Mouse (Mus musculus) liver, adult 2 months (tissue): Measurements from ENCODE around the gene Nxf1. TPM values are rescaled to one million over a fixed set of nuclear protein-coding genes. Genes with fewer than 3 reads are reported as not detected.
"Not testable (repeated sequence)": the region's sequence is repeated elsewhere in the genome, so short reads cannot be mapped to it uniquely, and the experiment has no call there.

ENCODE experiments used
- DNase-seq: peaks from one replicate; pipeline ENCODE4 v3.0.0-alpha.2; 2011; ENCODE audit warnings: low read depth, low spot score; ENCODE audit errors: extremely low read depth
- H3K27ac ChIP-seq: fragments of 200-500 bp; replicated peaks from 2 replicates; pipeline ENCODE4 v1.5.1; 2012; ENCODE audit warnings: low read depth, mild to moderate bottlenecking, control low read depth, inconsistent platforms, low read length; ENCODE audit not compliant: insufficient read depth
- H3K27me3 ChIP-seq: fragments of 200-500 bp; 2 replicates; pipeline ENCODE4 v1.6.1; 2012; ENCODE audit warnings: mild to moderate bottlenecking, moderate library complexity, low read length, inconsistent platforms; ENCODE audit not compliant: control insufficient read depth, insufficient read depth
- H3K36me3 ChIP-seq: fragments of 200-500 bp; 2 replicates; pipeline ENCODE4 v1.6.1; 2012; ENCODE audit warnings: low read length, inconsistent platforms; ENCODE audit not compliant: control insufficient read depth, insufficient read depth
- H3K4me1 ChIP-seq: fragments of 200-500 bp; 2 replicates; pipeline ENCODE4 v1.6.1; 2011; ENCODE audit warnings: low read length; ENCODE audit not compliant: control insufficient read depth, insufficient read depth
- H3K4me3 ChIP-seq: fragments of 200-500 bp; 2 replicates; pipeline ENCODE4 v1.5.1; 2011; ENCODE audit warnings: low read depth, mild to moderate bottlenecking, control low read depth, low read length, moderate library complexity; ENCODE audit not compliant: insufficient read depth
- H3K79me2 ChIP-seq: fragments of 200-500 bp; 2 replicates; pipeline ENCODE4 v1.6.1; 2012; ENCODE audit warnings: inconsistent platforms, mild to moderate bottlenecking, low read length, moderate library complexity; ENCODE audit not compliant: control insufficient read depth, insufficient read depth
- H3K9ac ChIP-seq: fragments of 200-500 bp; 2 replicates; pipeline ENCODE4 v1.6.1; 2012; ENCODE audit warnings: low read depth, mild to moderate bottlenecking, control low read depth, inconsistent platforms, low read length
- CTCF ChIP-seq: fragments of 200-500 bp; IDR thresholded peaks from 2 replicates; pipeline ENCODE4 v1.5.1; 2011; ENCODE audit warnings: low read depth, low read length, control low read depth
- POLR2A ChIP-seq: fragments of 200-500 bp; IDR thresholded peaks from 2 replicates; pipeline ENCODE4 v1.6.1; 2011; ENCODE audit warnings: low read length, control low read depth; ENCODE audit not compliant: insufficient read depth; ENCODE audit errors: extremely low read depth
- WGBS: fragments of 180-500 bp; shearing (Covaris S2); methylation state at CpG from one replicate; pipeline ENCODE4 v1.1.7; 2018; 5-methylcytosine and 5-hydroxymethylcytosine counted together
- polyA plus RNA-seq: library from polyadenylated mRNA; depleted of rRNA; stranded (reverse); fragments of >200 nt; gene quantifications from 2 replicates; pipeline ENCODE4 v1.2.3, GENCODE M21; 2012
- total RNA-seq: library from RNA; depleted of rRNA; stranded (reverse); fragments of >200 nt; gene quantifications from 2 replicates; pipeline ENCODE4 v1.2.3, GENCODE M21; 2014

The Nxf1 gene
- total and polyA plus RNA-seq, 2 experiments, result 16.2 to 43.1 TPM

DNA sequence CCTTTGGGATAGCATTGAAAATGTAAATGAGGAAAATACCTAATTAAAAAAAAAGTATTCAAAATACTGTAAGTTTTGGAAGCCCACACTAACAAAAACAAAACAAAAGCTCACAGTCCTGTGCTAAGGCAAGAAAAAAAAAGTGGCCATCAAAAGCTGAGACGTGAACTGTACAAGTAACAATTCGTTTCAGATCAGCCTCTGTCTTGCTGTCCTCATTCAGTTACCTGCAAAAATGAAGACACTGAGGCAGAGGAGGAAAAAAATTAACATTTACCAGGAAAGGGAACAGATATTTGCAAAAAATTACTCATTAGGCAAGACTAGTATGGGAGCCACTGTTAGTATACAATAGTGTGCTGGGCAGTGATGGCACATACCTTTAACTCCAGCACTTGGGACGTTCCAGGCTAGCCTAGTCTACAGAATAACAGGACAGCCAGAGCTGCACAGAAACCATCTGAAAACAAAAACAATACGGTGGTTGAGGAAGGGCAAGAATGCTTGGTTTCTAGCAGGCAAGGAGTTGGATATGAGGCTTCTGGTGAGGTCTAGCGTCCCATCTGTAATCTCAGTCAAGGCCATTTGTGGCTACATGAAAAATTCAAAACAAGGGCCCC is 29.3 kb upstream of the Nxf1 start:
- DNase-seq, result no peak
- no peak overlapping the region for H3K27ac ChIP-seq
- TF ChIP-seq POLR2A, result no peak
- TF ChIP-seq CTCF, result no peak
- H3K27me3 ChIP-seq, result no peaks in the 10 kb centered on the region
- H3K4me1 ChIP-seq, result peaks cover 4% of the 10 kb centered on the region; the same call in 1 of the 2 replicates
- no peak overlapping the region for H3K9ac ChIP-seq
- H3K36me3 ChIP-seq, result peaks cover 31% of the 10 kb centered on the region
- no peaks in the 10 kb centered on the region for H3K79me2 ChIP-seq
- H3K4me3 ChIP-seq, result no peak overlapping the region
- 61% methylated on average over 5 of the region's 5 CpGs for whole genome bisulfite sequencing

- not testable (repeated sequence) for H3K4me1 ChIP-seq, H3K79me2 ChIP-seq, H3K27ac ChIP-seq, H3K4me3 ChIP-seq, H3K27me3 ChIP-seq, H3K9ac ChIP-seq, DNase-seq
- peaks cover 31% of the 10 kb centered on the region for H3K36me3 ChIP-seq
- 51% methylated on average over 3 of the region's 3 CpGs for WGBS
Observed at GRCm38 (mm10) chr19:8728335-8729099, 28.4 kb upstream of the Nxf1 start.

DNA sequence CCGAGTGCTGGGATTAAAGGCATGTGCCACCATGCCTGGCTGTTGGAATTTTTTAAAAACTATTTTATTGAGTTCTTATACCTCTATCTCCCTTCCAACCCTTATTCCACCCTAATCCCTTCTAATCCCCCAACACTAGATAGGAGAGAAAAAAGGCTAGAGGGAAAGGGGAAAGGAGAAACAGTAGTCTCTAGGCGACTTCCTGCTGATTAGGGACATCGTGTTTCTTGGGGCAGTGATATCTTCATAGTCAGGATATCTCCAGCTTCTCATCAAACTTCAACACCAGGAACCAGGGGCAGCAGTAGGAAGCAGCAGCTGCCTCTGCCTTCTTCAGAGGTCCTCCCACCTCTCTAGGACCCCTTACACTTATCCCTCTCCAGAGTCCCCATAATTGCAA is 22.5 kb upstream of the Nxf1 start:
- Histone ChIP-seq H3K79me2 (no peaks in the 10 kb centered on the region; the same call in 1 of the 2 replicates), H3K9ac (no peak overlapping the region), H3K4me3 (no peak overlapping the region), H3K4me1 (peaks cover 1% of the 10 kb centered on the region; the same call in 1 of the 2 replicates), H3K27ac (no peak overlapping the region), H3K27me3 (no peaks in the 10 kb centered on the region), H3K36me3 (peaks cover 7% of the 10 kb centered on the region; the same call in 1 of the 2 replicates)
- DNase-seq, result no peak
- WGBS, result 73% methylated on average over 3 of the region's 3 CpGs
- TF ChIP-seq POLR2A (no peak), CTCF (no peak)

DNA sequence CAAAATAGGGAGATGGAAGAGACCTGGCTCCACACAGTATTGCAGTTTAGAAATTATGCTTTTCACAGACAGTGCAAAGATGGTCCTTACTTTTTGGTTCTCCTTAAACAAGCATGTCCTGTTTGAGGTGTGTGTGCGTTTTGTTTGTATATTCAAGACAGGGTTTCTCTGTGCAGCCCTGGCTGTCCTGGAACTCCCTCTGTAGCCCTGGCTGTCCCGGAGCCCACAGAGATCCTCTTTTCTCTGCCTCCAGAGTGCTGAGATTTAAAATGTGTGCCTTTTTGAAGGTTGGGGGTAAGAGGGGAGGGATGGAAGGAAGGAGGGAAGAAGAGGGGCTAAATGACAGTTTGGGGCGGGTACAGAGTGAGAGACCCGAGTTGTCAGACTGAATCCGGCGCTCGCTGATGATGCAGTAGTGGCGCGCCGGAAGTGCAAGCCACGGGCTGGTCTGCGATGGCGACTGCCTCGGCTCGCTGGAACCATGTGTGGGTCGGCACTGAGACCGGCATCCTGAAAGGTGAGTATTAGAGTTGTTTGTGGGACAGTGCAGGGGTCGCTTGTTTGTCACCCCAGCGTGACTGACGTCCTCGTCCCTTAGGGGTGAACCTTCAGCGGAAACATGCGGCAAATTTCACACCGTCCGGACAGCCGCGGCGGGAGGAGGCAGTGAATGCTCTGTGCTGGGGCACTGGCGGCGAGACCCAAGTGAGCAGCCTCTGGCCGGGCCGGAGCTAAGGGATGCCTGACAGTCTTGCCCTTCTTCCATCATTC is 21.3 kb upstream of the Nxf1 start, which contains the start of gene Wdr74:
Gene Wdr74, plus strand, starts transcription at position 439 of the 771 bp plus-strand sequence.
- Histone ChIP-seq H3K36me3 (peaks cover 12% of the 10 kb centered on the region), H3K4me1 (peaks cover 3% of the 10 kb centered on the region; the same call in 1 of the 2 replicates), H3K27ac (peak within 1 kb of the TSS; percentile 29; the same call in 1 of the 2 replicates), H3K27me3 (no peaks in the 10 kb centered on the region), H3K9ac (peak within 1 kb of the TSS; percentile 82), H3K79me2 (no peaks in the 10 kb centered on the region; the same call in 1 of the 2 replicates), H3K4me3 (peak within 1 kb of the TSS; percentile 85)
- TF ChIP-seq POLR2A, result peak; percentile 86
- TF ChIP-seq CTCF, result no peak
- peak; percentile 67 for DNase-seq
- WGBS, result under 1% methylated on average over 32 of the region's 32 CpGs

DNA sequence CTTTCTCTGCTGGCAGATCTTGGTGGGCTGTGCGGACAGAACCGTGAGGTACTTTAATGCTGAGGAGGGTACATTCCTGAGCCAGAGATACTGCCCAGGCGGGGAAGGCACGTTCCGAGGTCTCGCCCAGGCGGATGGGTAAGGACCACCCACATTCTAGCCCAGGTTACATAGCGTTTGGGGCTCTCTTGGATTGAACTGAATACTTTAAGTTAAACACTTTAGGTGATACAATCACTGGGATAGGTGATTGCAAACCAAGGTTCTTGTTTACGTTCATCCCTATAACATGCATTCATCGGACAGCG is 20.8 kb upstream of the Nxf1 start:
- WGBS, result 1% methylated on average over 11 of the region's 11 CpGs
- Histone ChIP-seq H3K27ac (no peak overlapping the region), H3K4me3 (peak overlapping the region; percentile 85), H3K36me3 (peaks cover 12% of the 10 kb centered on the region), H3K4me1 (peaks cover 7% of the 10 kb centered on the region; the same call in 1 of the 2 replicates), H3K9ac (peak overlapping the region; percentile 82), H3K79me2 (no peaks in the 10 kb centered on the region; the same call in 1 of the 2 replicates), H3K27me3 (no peaks in the 10 kb centered on the region)
- DNase-seq, result no peak
- TF ChIP-seq POLR2A (no peak), CTCF (no peak)
